In the genomic region with DNA sequence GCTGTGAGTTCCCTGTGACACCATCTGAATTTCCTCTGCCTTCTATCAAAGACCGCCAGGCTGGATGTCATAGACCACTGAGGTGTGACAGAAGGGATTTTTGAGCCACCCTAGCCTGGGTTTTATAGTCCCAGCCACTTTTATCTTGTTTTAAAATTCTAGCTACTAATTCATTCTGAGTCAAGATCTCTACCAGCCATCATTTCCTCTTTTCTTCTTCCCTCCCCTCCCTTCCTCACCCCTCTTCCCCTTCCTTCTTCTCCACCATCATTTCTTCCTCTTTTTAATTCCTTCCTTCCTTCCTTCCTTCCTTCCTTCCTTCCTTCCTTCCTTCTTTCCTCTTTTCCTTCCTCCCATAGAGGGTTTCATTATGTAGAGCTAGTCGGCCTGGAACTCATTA, we compare ENCODE assay signal across 18 mouse cellular contexts. TPM values are rescaled to one million over a fixed set of nuclear protein-coding genes. Genes with fewer than 3 reads are reported as not detected.
DNase-seq lines count a peak whose midpoint lies in the region; ATAC-seq lines count a peak whose summit lies in the region.
"Had no signal": no experiment of that assay in that cellular context is flagged by ENCODE, and none has a peak within 500 bp of the region (broad histone marks: within the 10 kb centered on the region; RNA-seq: fewer than 3 reads in every experiment).

No protein-coding gene starts in this region.

- ATAC-seq in granulocyte monocyte progenitor cell, adult 5-6 weeks (replicated peaks; ENCODE audit: poor library complexity, severe bottlenecking), result peak; percentile 48
- ATAC-seq in monocyte, adult 5-6 weeks (replicated peaks; ENCODE audit: insufficient number of reproducible peaks, low FRiP score, low TSS enrichment, poor library complexity, severe bottlenecking), result peak; percentile 47; the same call in 1 of the 2 replicates
- ATAC-seq: CD4-positive, CD25-positive, alpha-beta regulatory T cell, adult 4 months; forebrain, embryonic 16.5 days; hindbrain, embryonic 16.5 days; inflammation-experienced regulatory T-cells, adult 6 months had no signal

- intact Hi-C loops in left cerebral cortex, postnatal 4 days (cut with DNase I), result no loop called here

- DNase-seq in MEL-GATA-1-ER (ENCODE audit: extremely low read depth, low read depth), result peak; percentile 24
- no peak for DNase-seq in kidney, adult 18-20 months
- no peak for DNase-seq in ovary, postnatal 14 days (ENCODE audit: low spot score)
- no peak for DNase-seq in left cerebral cortex, postnatal 4 days
- DNase-seq: adrenal gland, adult 8-10 months; adrenal gland, postnatal 36 days; B cell, adult 2 months; cerebellum, adult 11 months; cerebellum, adult 8-10 months; cerebellum, postnatal 14 days; gastrocnemius, postnatal 10 days; heart, adult 2 months had no signal

RNA-seq across cellular contexts. Expression of gene Fam107b, which starts 51.9 kb away (rescaled TPM):
- total RNA-seq in granulocyte monocyte progenitor cell, adult 5-6 weeks (2014; fragmentation: Nextera tagmentation), result 415 and 416 TPM in 2 replicates
- 801 and 969 TPM in 2 replicates for total RNA-seq in granulocyte monocyte progenitor cell, adult 5-6 weeks (2017)
- 432 to 778 TPM (median 669 TPM) in 3 replicates for total RNA-seq in monocyte, adult 5-6 weeks (2017)
- 10 to 100 TPM; 25.0 to 34.8 TPM for total RNA-seq in left cerebral cortex, postnatal 4 days (2021)

Comparison
In these comparisons a context has a peak if more than half of its experiments do, and no peak if none do; other contexts are left out.
1. RNA of gene Fam107b, which starts 51.9 kb away (total RNA-seq): 415 to 969 TPM in granulocyte monocyte progenitor cell, adult 5-6 weeks and 432 to 778 TPM in monocyte, adult 5-6 weeks; 25.0 to 34.8 TPM in left cerebral cortex, postnatal 4 days; every median in the first group is over 10 times any median in the second.